Mouse (Mus musculus) brain, embryonic 14.5 days (tissue): ENCODE results near the gene Ric3.

Experiments
- CTCF ChIP-seq: fragments of 200-500 bp; IDR thresholded peaks from 2 replicates; pipeline ENCODE4 v1.5.1; 2012; ENCODE audit warnings: inconsistent platforms, mild to moderate bottlenecking, moderate library complexity, borderline replicate concordance; ENCODE audit not compliant: insufficient read depth, insufficient read length; ENCODE audit errors: extremely low read depth
- POLR2A ChIP-seq: fragments of 200-500 bp; IDR thresholded peaks from 2 replicates; pipeline ENCODE4 v1.6.1; 2012; ENCODE audit warnings: mild to moderate bottlenecking, inconsistent platforms, borderline replicate concordance; ENCODE audit not compliant: poor library complexity, insufficient read depth, insufficient read length, severe bottlenecking; ENCODE audit errors: extremely low read depth

- TF ChIP-seq CTCF (no peak), POLR2A (peak; percentile 58; the same call in 1 of the 2 replicates)
Measured at GRCm38 (mm10) chr7:109083113-109083812, at the start of gene Ric3.
